Mouse (Mus musculus) layer of hippocampus, postnatal 14 days (tissue): ENCODE data around the gene Casd1. TPM values are rescaled to one million over a fixed set of nuclear protein-coding genes. Genes with fewer than 3 reads are reported as not detected.

ENCODE experiments used
- total RNA-seq, 2 experiments: library from RNA; stranded (reverse); gene quantifications; 2 replicates each; pipeline ENCODE4 v1.2.3; 2021

The Casd1 gene
- total RNA-seq, 2 experiments from 2014 or later, result 44.8 to 47.4 TPM

Other genes starting within 250 kb of the Casd1 start
- 10 to 100 TPM; 35.9 to 51.1 TPM for gene Col1a2, start 96.0 kb upstream of the Casd1 start, total RNA-seq
- 10 to 100 TPM; 28.7 to 31.3 TPM for gene Sgce, start 146.4 kb downstream of the Casd1 start, total RNA-seq
- 1 to 10 TPM; 7.0 to 7.9 TPM for gene Peg10, start 146.5 kb downstream of the Casd1 start, total RNA-seq